In genomic region chr9:95510693-95511404, GRCm38 (mm10) we compare ENCODE assay signal across 7 mouse cellular contexts. TPM values are rescaled to one million over a fixed set of nuclear protein-coding genes. Genes with fewer than 3 reads are reported as not detected.
DNase-seq lines count a peak whose midpoint lies in the region; ATAC-seq and TF ChIP-seq lines count a peak whose summit lies in the region.

No protein-coding gene starts in this region.

- H3K4me3 ChIP-seq in lung, adult 2 months (replicated peaks; ENCODE audit: extremely low read depth, low read depth, low read length), result peak overlapping the region; percentile 78
- H3K4me3 ChIP-seq in forebrain, embryonic 12.5 days (replicated peaks), result peak overlapping the region; percentile 96
- H3K4me3 ChIP-seq in liver, embryonic 13.5 days (replicated peaks), result peak overlapping the region; percentile 96

- H3K27me3 ChIP-seq in forebrain, embryonic 12.5 days, result no peaks in the 10 kb centered on the region
- no peaks in the 10 kb centered on the region for H3K27me3 ChIP-seq in liver, embryonic 13.5 days

- no peak for TF ChIP-seq CTCF in lung, adult 2 months (IDR thresholded peaks at IDR 0.05; ENCODE audit: insufficient read depth, low read length)

- peak overlapping the region; percentile 95 for H3K9ac ChIP-seq in forebrain, embryonic 12.5 days
- H3K9ac ChIP-seq in liver, embryonic 13.5 days, result peak overlapping the region; percentile 96

- H3K4me2 ChIP-seq in forebrain, embryonic 12.5 days, result peak overlapping the region; percentile 93
- H3K4me2 ChIP-seq in liver, embryonic 13.5 days, result peak overlapping the region; percentile 95

- WGBS in lung, adult 2 months, result 4% methylated on average over 21 of the region's 21 CpGs
- WGBS in forebrain, embryonic 12.5 days, result 10% methylated on average over 21 of the region's 21 CpGs
- 2% methylated on average over 21 of the region's 21 CpGs for WGBS in liver, embryonic 13.5 days (ENCODE audit: insufficient replicate concordance)

- H3K4me1 ChIP-seq in lung, adult 2 months (ENCODE audit: control insufficient read depth, insufficient read depth, low read length), result peaks cover 9% of the 10 kb centered on the region
- H3K4me1 ChIP-seq in forebrain, embryonic 12.5 days, result peaks cover 16% of the 10 kb centered on the region
- H3K4me1 ChIP-seq in liver, embryonic 13.5 days (replicated peaks), result peaks cover 50% of the 10 kb centered on the region

- no peaks in the 10 kb centered on the region for H3K9me3 ChIP-seq in forebrain, embryonic 12.5 days
- no peaks in the 10 kb centered on the region for H3K9me3 ChIP-seq in liver, embryonic 13.5 days (replicated peaks)

- no peak for DNase-seq in lung, adult 2 months
- no peak for DNase-seq in lung, postnatal 36 days
- peak; percentile 26 for DNase-seq in adrenal gland, postnatal 10 days
- DNase-seq in liver, embryonic 13.5 days, result no peak
- no peak for DNase-seq in frontal cortex, postnatal 25 days (ENCODE audit: low spot score in 2 of 2)
- no peak for DNase-seq in cerebellum, adult 9-11 months

- H3K36me3 ChIP-seq in forebrain, embryonic 12.5 days (replicated peaks), result no peaks in the 10 kb centered on the region
- H3K36me3 ChIP-seq in liver, embryonic 13.5 days, result peaks cover 5% of the 10 kb centered on the region; the same call in 1 of the 2 replicates

- ATAC-seq in forebrain, embryonic 12.5 days (ENCODE audit: low FRiP score), result peak; percentile 15; the same call in 1 of the 2 replicates
- peak; percentile 33 for ATAC-seq in liver, embryonic 13.5 days (ENCODE audit: low read depth)

- H3K27ac ChIP-seq in forebrain, embryonic 12.5 days, result 0 out of 2 replicates have a peak overlapping the region, but pooled peaks have one; percentile 84
- peak overlapping the region; percentile 92 for H3K27ac ChIP-seq in liver, embryonic 13.5 days

- TF ChIP-seq POLR2A in lung, adult 2 months (IDR thresholded peaks at IDR 0.05; ENCODE audit: borderline replicate concordance, extremely low read depth, low read depth, low read length), result no peak

RNA-seq across cellular contexts. Expression of gene U2surp, which starts 0.9 kb away (rescaled TPM):
- polyA plus RNA-seq in lung, adult 2 months (2012; rRNA removed), result 1.7 and 3.7 TPM in 2 replicates
- 10 to 100 TPM; 56.7 to 69.2 TPM for total RNA-seq in adrenal gland, postnatal 10 days (2021)
- polyA plus RNA-seq in forebrain, embryonic 12.5 days (2016; fragmentation: Nextera tagmentation; extraction: Ambion mirVana), result 181 and 204 TPM in 2 replicates
- polyA plus RNA-seq in liver, embryonic 13.5 days (2015; fragmentation: Nextera tagmentation; extraction: Ambion mirVana), result 87.5 and 114 TPM in 2 replicates

RNA-seq across cellular contexts. Expression of gene Paqr9, which starts 48.6 kb away (rescaled TPM):
- polyA plus RNA-seq in lung, adult 2 months (2012; rRNA removed), result 1.8 and 2.0 TPM in 2 replicates
- total RNA-seq in adrenal gland, postnatal 10 days (2021), result 10 to 100 TPM; 21.5 to 27.4 TPM
- 0.46 and 0.88 TPM in 2 replicates for polyA plus RNA-seq in forebrain, embryonic 12.5 days (2016; fragmentation: Nextera tagmentation; extraction: Ambion mirVana)
- polyA plus RNA-seq in liver, embryonic 13.5 days (2015; fragmentation: Nextera tagmentation; extraction: Ambion mirVana), result 8.4 and 8.5 TPM in 2 replicates

Comparison
In these comparisons a context has a peak if more than half of its experiments do, and no peak if none do; other contexts are left out.
1. RNA of gene U2surp, which starts 0.9 kb away (polyA plus RNA-seq): 181 to 204 TPM in forebrain, embryonic 12.5 days and 87.5 to 114 TPM in liver, embryonic 13.5 days; 1.7 to 3.7 TPM in lung, adult 2 months; every median in the first group is over 10 times any median in the second.
2. Peak in every context shown above with its lines, with median percentiles within 50 percentile points of each other: H3K4me3 ChIP-seq.